Mouse (Mus musculus) liver, adult 2 months (tissue): ENCODE data around the gene Ier3. TPM values are rescaled to one million over a fixed set of nuclear protein-coding genes. Genes with fewer than 3 reads are reported as not detected.

ENCODE experiments used
- DNase-seq: peaks from one replicate; pipeline ENCODE4 v3.0.0-alpha.2; 2011; ENCODE audit warnings: low read depth, low spot score; ENCODE audit errors: extremely low read depth
- H3K27ac ChIP-seq: fragments of 200-500 bp; replicated peaks from 2 replicates; pipeline ENCODE4 v1.5.1; 2012; ENCODE audit warnings: low read depth, mild to moderate bottlenecking, control low read depth, inconsistent platforms, low read length; ENCODE audit not compliant: insufficient read depth
- H3K27me3 ChIP-seq: fragments of 200-500 bp; 2 replicates; pipeline ENCODE4 v1.6.1; 2012; ENCODE audit warnings: mild to moderate bottlenecking, moderate library complexity, low read length, inconsistent platforms; ENCODE audit not compliant: control insufficient read depth, insufficient read depth
- H3K36me3 ChIP-seq: fragments of 200-500 bp; 2 replicates; pipeline ENCODE4 v1.6.1; 2012; ENCODE audit warnings: low read length, inconsistent platforms; ENCODE audit not compliant: control insufficient read depth, insufficient read depth
- H3K4me1 ChIP-seq: fragments of 200-500 bp; 2 replicates; pipeline ENCODE4 v1.6.1; 2011; ENCODE audit warnings: low read length; ENCODE audit not compliant: control insufficient read depth, insufficient read depth
- H3K4me3 ChIP-seq: fragments of 200-500 bp; 2 replicates; pipeline ENCODE4 v1.5.1; 2011; ENCODE audit warnings: low read depth, mild to moderate bottlenecking, control low read depth, low read length, moderate library complexity; ENCODE audit not compliant: insufficient read depth
- H3K79me2 ChIP-seq: fragments of 200-500 bp; 2 replicates; pipeline ENCODE4 v1.6.1; 2012; ENCODE audit warnings: inconsistent platforms, mild to moderate bottlenecking, low read length, moderate library complexity; ENCODE audit not compliant: control insufficient read depth, insufficient read depth
- H3K9ac ChIP-seq: fragments of 200-500 bp; 2 replicates; pipeline ENCODE4 v1.6.1; 2012; ENCODE audit warnings: low read depth, mild to moderate bottlenecking, control low read depth, inconsistent platforms, low read length
- CTCF ChIP-seq: fragments of 200-500 bp; IDR thresholded peaks from 2 replicates; pipeline ENCODE4 v1.5.1; 2011; ENCODE audit warnings: low read depth, low read length, control low read depth
- POLR2A ChIP-seq: fragments of 200-500 bp; IDR thresholded peaks from 2 replicates; pipeline ENCODE4 v1.6.1; 2011; ENCODE audit warnings: low read length, control low read depth; ENCODE audit not compliant: insufficient read depth; ENCODE audit errors: extremely low read depth
- WGBS: fragments of 180-500 bp; shearing (Covaris S2); methylation state at CpG from one replicate; pipeline ENCODE4 v1.1.7; 2018; 5-methylcytosine and 5-hydroxymethylcytosine counted together
- polyA plus RNA-seq: library from polyadenylated mRNA; depleted of rRNA; stranded (reverse); fragments of >200 nt; gene quantifications from 2 replicates; pipeline ENCODE4 v1.2.3, GENCODE M21; 2012
- total RNA-seq: library from RNA; depleted of rRNA; stranded (reverse); fragments of >200 nt; gene quantifications from 2 replicates; pipeline ENCODE4 v1.2.3, GENCODE M21; 2014

Gene Ier3
- total and polyA plus RNA-seq, 2 experiments, result 0.92 to 1.6 TPM

DNA sequence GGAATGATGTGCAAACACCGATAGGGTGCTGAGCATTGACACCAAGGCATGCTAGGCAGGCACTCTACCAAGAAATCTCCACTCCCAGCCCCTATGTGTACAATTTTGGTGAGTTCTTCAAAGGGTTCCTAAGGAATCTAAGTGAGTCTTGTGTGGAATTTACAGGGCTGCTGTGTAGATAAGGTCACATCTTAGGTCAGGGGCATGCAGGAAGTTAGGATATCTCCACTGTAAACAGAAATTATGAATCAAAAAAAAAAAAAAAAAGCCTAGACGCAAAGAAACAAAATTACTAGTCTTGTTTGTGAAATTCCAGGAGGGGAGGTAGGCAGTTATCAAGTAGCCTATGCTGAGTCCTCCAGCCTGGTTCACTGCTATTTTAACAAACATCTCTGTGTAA, 28.6 kb upstream of the Ier3 start:
- Histone ChIP-seq H3K4me3 (no peak overlapping the region), H3K79me2 (no peaks in the 10 kb centered on the region), H3K27ac (no peak overlapping the region), H3K27me3 (no peaks in the 10 kb centered on the region), H3K9ac (no peak overlapping the region), H3K36me3 (no peaks in the 10 kb centered on the region), H3K4me1 (no peaks in the 10 kb centered on the region)
- TF ChIP-seq POLR2A (no peak), CTCF (no peak)
- no peak for DNase-seq
- 78% methylated on average over 2 of the region's 2 CpGs for WGBS

DNA sequence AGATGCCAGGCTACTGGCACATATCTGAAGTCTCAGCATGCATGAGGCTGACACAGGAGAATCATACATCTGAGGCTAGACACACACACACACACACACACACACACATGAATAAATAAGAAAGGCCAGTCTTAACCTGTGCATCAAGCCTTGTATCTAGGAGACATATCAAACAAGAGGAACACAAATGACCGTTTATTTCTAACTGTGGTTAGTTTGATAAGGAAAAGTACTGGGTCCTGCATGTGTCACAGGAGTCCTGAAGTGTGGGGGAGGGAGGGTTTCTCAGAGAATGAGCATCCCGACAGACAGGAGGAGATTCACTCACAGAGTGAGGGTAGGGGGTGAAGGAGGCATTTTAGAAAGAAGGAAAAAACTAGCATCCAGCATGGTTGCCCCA, 26.4 kb upstream of the Ier3 start:
- no peak overlapping the region for H3K4me3 ChIP-seq
- no peaks in the 10 kb centered on the region for H3K4me1 ChIP-seq
- no peaks in the 10 kb centered on the region for H3K27me3 ChIP-seq
- TF ChIP-seq CTCF, result no peak
- TF ChIP-seq POLR2A, result no peak
- no peak overlapping the region for H3K27ac ChIP-seq
- 54% methylated on average over 2 of the region's 2 CpGs for WGBS
- no peaks in the 10 kb centered on the region for H3K79me2 ChIP-seq
- DNase-seq, result no peak
- no peaks in the 10 kb centered on the region for H3K36me3 ChIP-seq
- H3K9ac ChIP-seq, result no peak overlapping the region

DNA sequence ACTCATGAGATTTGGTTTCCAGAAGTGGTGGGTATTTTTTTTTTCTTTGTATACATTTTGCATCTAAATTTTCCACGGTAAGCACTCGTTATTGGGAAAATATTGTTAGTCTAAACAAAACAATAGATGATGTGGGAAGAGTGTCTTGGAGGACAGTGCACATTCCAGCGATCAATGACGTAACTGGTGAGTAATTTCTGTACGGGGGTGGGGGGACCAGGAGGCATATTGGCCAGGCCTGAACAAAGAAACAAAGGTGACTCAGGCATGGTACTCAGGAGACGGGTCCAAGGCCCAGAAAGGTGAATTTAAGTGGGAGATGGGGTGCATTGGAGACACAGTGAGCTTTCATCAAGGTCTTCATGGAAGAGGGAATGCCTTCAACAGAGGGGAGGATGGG, 25.8 kb upstream of the Ier3 start:
- H3K4me3 ChIP-seq, result no peak overlapping the region
- H3K27ac ChIP-seq, result no peak overlapping the region
- H3K79me2 ChIP-seq, result no peaks in the 10 kb centered on the region

DNA sequence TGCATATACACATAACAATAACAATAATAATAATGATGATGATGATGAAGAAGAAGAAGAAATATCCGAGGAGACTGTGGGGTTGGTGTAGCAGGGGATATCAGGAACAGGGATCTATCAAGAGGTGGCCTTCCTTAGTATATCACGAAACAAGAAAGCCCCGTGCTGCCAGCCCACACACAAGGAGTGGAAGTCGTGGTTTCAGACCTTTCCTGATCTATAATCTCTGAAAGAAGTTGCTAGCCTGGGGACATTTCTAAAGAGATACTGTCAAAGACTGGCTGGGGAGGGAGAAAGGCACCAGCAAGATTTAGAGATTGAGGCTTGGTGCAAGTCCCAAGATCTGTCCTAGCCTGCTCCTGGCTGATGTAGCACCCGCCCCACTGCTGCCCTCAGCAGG, 24.6 kb upstream of the Ier3 start:
- H3K27ac ChIP-seq, result no peak overlapping the region
- WGBS, result 84% methylated on average over 5 of the region's 5 CpGs
- no peak for TF ChIP-seq CTCF
- TF ChIP-seq POLR2A, result no peak

More for the DNA sequence above, 25.8 kb upstream of the Ier3 start:
- no peaks in the 10 kb centered on the region for H3K36me3 ChIP-seq
- WGBS, result 83% methylated on average over 6 of the region's 6 CpGs
- H3K27me3 ChIP-seq, result no peaks in the 10 kb centered on the region
- TF ChIP-seq CTCF (no peak), POLR2A (no peak)
- no peak overlapping the region for H3K9ac ChIP-seq
- no peak for DNase-seq
- no peaks in the 10 kb centered on the region for H3K4me1 ChIP-seq

DNA sequence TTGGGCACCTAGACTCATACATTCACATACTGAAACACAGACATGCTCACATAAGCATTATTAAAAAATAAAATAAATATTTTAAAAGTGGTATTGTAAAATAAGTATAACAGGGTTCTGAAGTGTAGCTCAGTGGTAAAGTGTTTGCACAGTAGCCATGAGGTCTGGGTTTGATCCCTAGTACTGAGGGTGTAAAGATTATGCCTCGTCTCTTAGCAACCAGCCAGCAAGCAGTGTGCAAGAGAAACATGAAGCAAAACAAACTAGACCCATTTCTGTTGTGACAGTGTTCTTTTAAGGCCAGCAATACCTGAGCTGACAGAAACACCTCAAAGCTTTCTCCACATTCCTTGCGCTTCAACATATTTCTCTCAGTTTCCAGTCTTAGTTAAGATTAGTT, 20.6 kb upstream of the Ier3 start:
- H3K9ac ChIP-seq, result no peak overlapping the region
- H3K36me3 ChIP-seq, result no peaks in the 10 kb centered on the region
- H3K4me3 ChIP-seq, result no peak overlapping the region
- no peak for DNase-seq
- H3K79me2 ChIP-seq, result no peaks in the 10 kb centered on the region
- no peaks in the 10 kb centered on the region for H3K27me3 ChIP-seq
- WGBS, result 89% methylated on average over 2 of the region's 2 CpGs
- TF ChIP-seq POLR2A (no peak), CTCF (no peak)
- no peak overlapping the region for H3K27ac ChIP-seq
- H3K4me1 ChIP-seq, result peaks cover 9% of the 10 kb centered on the region; the same call in 1 of the 2 replicates

More for the DNA sequence above, 24.6 kb upstream of the Ier3 start:
- no peaks in the 10 kb centered on the region for H3K36me3 ChIP-seq
- no peaks in the 10 kb centered on the region for H3K4me1 ChIP-seq
- no peak for DNase-seq
- H3K9ac ChIP-seq, result no peak overlapping the region
- no peak overlapping the region for H3K4me3 ChIP-seq
- no peaks in the 10 kb centered on the region for H3K79me2 ChIP-seq
- H3K27me3 ChIP-seq, result no peaks in the 10 kb centered on the region

DNA sequence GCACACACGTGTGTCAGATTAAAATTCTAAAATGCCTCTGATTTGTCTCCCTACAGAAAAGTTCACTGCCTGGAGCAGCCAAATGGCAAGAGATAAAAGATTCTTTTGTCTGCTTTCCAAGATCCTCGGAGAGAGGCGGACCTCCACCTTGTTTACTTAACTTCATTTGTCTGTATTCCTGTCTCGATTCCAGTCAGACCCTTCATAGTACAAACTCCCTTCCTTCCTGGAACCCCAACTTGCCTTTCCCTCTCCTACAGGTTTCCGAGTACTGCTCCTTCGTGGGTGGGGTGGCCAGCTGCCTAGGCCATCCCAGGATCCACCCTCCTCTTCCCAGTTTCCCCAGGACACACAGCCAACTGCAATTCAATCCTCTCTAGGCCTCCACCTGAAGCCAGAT, 18.5 kb upstream of the Ier3 start:
- Histone ChIP-seq H3K9ac (no peak overlapping the region), H3K36me3 (no peaks in the 10 kb centered on the region), H3K4me1 (peaks cover 9% of the 10 kb centered on the region; the same call in 1 of the 2 replicates), H3K27me3 (no peaks in the 10 kb centered on the region), H3K4me3 (no peak overlapping the region), H3K27ac (no peak overlapping the region), H3K79me2 (no peaks in the 10 kb centered on the region)
- no peak for TF ChIP-seq CTCF
- no peak for TF ChIP-seq POLR2A
- 22% methylated on average over 6 of the region's 6 CpGs for WGBS
- peak; percentile 63 for DNase-seq
